Mouse (Mus musculus): ENCODE results near the gene Iqgap2.
A peak's percentile ranks its signal among the peaks of the same experiment; 100 is the strongest.

The Iqgap2 gene

DNA sequence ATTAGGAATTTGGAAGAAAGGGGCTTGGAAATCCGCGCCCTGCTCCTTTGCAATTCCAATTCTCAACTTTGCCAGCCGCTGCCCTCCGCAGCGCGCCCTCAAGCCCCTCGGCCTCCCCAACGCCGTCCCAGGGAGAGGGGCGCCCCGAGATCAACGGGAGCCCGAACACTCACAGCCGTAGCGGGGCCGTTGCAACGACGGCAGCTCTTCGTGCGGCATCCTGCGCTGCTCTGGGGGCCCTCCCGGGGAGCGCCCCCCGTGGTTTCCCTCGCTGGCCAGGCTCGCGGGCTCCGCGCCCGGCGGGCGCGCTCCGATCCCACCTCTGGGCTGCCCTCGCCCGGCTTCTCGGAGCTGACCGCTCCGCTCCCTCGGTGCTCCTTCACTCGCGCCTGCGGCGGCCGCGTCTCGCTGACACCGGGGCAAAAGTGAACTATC is at the start of gene Iqgap2:
TSS of gene Iqgap2 (minus strand) at position 432 of the 435 bp plus-strand sequence.
- no peak for DNase-seq (ENCODE audit: inconsistent age in 2 of 2, low spot score in 1 of 2)

DNA sequence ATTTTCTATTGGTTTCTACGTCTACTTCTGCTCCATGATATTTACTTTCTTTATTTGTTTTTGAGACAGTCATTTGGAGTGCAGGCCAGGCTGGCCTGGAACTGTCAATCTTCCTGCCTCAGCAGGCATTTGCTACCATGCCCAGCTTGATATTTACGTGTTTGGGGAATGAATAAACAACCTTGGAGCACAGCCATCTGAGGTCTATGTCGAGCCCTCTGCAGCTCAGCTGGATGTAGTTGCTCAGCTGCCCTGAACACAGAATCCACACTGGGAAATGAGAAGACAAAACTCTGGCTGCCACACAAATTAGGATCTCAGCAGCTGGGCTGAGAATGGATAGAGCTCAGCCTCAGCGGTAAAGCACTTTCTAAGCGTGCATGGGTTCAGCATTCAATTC is 49.1 kb upstream of the Iqgap2 start:
- DNase-seq (ENCODE audit: inconsistent age in 2 of 2, low spot score in 1 of 2): no peak

DNA sequence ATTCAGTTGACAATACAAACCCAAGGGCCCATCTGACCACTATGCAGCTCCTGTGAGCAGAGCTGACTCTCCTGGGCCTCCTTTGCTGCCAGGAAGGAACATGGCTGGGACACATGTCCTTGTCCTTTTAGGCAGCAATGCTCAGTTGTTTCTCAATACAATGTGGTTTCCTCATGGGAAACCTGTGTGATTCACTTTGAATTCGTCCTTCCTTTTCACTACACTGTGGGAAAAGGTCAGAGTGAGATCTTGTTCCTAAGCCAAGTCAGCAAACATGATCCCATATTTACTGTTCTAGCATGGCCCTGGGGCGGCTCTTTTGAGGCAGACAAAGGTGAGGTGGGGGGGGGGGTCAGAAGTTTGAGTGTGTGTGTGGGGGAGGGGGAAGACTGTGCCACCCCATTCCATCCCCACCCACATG is 32.5 kb upstream of the Iqgap2 start:
- peak; percentile 44 to 77 for DNase-seq (ENCODE audit: inconsistent age in 2 of 2, low spot score in 1 of 2)

DNA sequence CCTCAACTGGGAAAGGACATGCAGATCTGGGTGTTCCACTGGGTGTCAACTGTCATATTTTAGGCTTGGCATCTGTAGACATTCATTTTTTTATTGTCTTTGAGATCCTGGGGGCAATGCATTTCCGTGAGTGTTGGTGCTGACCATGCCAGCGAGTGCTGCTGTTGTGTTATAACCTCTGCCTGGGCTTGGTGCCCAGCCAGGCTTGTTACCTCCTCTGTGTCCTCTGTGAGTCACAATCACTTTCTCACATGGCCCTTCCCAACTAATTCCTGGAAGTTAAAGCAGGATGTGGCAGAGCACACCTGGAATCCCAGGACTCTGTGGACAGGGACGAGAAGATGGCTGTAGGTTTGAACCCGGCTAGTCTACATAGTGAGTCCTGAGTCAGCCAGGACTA is 30.9 kb upstream of the Iqgap2 start:
- peak; percentile 39 to 73 for DNase-seq (ENCODE audit: inconsistent age in 2 of 2, low spot score in 1 of 2)

DNA sequence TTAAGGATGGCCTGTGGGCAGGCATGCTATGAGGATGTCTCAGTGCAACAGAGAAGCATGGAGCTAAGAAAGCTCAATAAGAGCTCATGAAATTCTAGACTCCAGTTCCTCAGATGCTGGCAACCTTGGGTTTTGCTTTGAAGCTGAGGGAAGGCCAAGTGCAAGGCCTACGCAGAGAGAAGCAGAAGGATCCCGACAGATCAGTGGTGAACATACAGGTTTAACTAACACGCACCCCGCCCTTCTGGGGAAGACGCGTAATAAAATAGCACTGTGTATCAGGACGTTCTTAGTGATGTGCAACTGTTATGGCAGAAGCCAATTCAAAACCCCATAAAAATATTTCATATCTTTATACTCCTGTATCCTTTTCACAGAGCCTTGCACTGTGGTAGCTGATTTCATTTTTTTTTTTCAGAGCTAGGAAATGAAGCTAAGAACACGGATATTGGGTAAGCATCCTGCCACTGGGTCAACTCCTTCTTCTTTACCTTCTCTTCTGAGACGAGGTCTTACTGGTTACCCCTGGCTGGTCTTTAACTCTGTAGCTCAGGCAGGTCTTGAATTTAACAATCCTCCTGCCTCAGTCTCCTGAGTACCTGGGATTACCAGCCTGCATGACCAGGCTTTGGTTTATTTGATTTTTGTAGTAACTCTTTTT is 27.0 kb upstream of the Iqgap2 start:
- DNase-seq (ENCODE audit: inconsistent age in 2 of 2, low spot score in 1 of 2): peak in 1 of 2 experiments; percentile 69

DNA sequence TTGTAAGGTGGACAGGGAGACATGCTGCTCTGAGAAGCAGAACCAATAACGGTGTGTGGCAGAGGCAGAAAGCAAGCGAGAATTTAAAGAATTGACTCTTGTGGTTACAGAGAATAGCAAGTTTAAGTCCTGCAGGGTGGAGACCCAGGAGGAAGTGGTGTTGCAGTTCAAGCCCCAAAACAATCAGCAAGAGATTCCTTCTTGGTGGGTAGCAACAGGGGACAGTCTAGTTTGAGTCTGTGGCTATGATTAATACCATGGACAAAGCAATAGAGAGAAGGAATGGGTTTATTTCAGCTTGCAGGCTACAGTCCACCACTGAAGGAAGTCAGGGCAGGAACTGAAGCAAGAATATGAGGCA is 21.3 kb upstream of the Iqgap2 start:
- no peak for DNase-seq (ENCODE audit: inconsistent age in 2 of 2, low spot score in 1 of 2)

DNA sequence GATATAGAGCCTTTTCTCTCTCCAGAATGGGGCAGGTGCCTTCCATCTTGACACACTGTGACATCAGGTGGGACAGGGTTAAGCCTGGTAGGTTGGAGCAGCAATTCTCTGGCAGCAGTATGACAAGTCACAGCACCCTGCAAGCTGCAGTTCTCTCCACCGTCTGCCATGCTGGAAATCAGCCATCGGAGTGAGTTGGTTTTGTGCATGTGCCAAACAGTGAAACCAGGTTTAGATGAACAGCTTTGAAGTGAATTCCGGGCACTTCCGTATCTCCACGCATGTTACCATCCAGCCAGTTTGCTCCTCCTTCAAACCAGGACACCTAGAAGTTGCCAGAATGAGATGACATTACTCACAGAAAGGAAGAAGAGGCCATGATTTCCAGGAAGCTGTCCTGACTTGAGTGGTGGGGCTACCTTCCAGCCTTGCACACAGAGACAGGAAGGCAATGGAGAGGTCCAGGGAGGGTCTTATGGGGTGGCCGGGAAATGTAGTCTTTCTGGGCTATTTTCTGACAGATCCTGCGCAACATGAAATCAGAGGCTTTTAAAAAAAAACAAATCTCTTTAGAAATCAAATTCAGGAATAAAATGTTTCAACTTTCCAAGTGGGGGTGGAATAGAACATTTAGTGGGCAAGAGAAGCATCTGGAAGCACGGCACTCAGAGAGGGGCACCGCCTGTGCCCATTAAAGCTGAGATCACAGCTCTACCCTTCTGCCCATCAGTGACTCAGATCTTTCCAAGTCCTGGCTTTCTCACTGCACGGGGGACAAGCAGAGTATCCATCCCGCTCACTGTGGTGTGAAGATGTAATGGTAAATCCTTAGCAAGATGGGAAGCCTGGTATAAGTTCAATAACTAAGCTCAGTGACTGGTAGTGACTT is 20.7 kb upstream of the Iqgap2 start:
- DNase-seq (ENCODE audit: inconsistent age in 2 of 2, low spot score in 1 of 2): peak in 1 of 2 experiments; percentile 77

DNA sequence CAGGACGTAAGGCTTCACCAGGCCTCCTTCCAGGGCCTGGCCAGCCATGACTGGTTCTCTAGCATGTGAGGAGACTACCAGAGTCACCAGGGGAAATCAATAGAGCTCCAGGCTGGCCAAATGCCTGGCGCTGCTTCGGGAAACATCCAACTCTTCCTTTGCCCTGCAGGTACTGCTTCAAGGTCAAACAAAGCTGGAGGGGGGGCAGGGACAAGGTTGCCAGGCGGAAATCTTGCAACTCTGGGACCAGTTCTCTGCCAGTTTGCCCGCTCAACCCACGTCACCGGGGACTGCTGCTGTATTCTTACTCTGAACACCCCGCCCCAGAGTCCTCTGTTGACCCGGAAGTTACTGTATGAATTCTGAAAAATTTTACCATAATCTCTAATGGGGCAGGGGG is 18.5 kb upstream of the Iqgap2 start:
- no peak for DNase-seq (ENCODE audit: inconsistent age in 2 of 2, low spot score in 1 of 2)

DNA sequence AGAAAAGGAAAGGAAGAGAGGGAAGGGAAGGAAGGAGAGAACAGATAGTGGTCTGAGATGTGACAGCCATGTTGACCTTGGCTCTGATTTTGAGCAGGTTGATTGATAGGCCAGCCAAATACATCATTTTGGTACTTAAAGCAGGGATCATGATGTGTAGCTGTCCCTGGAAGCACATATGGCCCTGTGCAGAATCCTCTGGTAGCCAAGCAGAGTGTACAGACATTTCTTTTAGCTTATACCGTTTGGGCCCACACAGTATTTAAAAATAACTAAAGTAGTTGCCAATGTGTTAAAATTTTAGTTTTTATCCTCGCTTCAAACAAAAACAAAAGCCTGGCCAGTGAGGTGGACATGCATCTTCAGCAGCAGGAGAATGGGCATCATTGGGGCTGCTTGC is 17.5 kb upstream of the Iqgap2 start:
- DNase-seq (ENCODE audit: inconsistent age in 2 of 2, low spot score in 1 of 2): no peak

DNA sequence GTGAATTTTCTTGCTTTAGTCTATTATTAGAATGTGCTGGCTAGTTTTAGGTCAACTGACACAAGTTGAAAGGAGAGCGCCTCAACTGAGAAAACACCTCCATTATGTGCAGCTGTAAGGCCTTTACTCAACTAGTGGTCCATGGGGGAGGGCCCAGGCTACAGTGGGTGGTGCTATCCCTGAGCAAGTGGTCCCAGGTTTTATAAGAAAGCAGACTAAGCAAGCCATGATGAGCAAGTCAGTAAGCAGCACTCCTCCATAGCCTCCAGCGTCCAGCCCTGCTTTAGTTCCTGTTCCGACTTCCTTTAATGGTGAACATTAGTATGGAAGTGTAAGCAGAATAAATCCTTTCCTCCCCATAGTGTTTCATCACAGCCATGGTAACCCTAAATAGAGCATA is 11.0 kb upstream of the Iqgap2 start:
- no peak for DNase-seq (ENCODE audit: inconsistent age in 2 of 2, low spot score in 1 of 2)

DNA sequence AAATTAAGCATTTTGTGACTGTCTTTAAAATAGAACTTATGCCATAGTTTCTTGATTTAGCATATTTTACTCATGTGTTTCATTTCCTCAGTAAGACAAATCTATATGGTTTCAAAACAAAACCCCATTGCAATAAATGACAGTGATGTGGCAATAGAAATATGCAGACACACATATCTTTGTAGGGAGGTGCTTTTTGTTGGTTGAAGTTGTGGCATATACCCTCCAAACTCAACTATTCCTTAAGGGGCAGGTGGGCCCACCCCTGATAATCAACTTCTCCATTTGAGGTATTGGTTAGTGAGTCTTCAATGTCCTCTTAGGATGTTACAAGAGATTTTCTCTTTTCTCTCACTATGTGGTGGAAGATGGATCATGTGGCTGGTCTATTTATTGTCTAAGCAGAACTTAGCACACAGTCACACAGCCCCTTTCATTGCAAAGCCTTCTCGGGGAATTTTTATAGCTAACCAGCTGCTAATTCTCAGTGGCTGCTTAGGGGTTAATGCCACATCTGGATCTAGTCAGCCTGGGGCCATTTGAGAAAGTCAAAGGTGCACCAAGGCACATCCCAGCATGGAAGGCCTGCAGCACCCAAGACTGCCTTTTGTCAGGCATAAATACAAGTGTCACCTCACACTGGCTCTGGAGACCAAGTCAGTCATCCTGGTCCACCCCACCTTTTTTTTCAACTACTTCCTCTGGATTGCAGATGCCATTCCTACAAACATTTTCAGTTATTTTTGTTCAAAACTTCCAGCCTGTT is 8.3 kb upstream of the Iqgap2 start:
- DNase-seq (ENCODE audit: inconsistent age in 2 of 2, low spot score in 1 of 2): no peak

DNA sequence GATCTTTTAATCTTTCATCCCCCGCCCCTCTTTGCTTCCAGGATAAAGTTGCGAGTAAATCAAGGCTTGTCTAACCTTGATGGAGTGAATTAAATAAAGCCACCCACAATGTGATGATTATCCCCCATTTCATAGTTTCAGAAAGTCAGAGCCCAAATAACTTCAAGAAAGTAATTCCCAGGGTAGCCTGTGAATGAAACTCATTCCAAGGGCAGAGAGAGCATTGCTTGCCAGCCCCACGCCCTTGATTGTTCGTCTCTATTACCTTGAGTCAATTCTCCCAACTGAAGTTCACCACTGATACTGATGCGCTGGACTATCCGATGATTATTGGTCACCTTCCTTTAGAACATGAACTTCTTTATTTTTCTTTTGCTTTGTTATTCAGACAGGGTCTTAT is 4.8 kb upstream of the Iqgap2 start:
- peak in 1 of 2 experiments; percentile 81 for DNase-seq (ENCODE audit: inconsistent age in 2 of 2, low spot score in 1 of 2)

DNA sequence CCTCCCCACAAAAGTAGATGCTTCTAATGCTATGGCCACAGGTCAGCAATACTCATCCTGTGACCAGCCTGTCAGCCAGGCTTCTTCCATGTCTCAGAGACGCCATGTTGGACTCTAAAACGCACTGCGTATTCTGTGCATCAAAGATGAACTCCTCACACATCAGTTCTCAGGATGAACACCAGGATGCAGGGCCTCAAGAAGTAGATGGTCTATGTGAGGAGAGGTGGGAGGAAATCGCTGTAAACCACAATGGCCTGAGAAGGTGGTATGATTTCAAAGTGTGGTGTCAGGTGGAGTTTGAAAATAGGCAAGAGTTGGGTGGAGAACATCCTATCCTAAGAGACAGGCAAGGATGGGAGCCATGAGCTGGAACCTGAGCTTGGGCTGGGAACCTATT is 1.4 kb upstream of the Iqgap2 start:
- no peak for DNase-seq (ENCODE audit: inconsistent age in 2 of 2, low spot score in 1 of 2)

DNA sequence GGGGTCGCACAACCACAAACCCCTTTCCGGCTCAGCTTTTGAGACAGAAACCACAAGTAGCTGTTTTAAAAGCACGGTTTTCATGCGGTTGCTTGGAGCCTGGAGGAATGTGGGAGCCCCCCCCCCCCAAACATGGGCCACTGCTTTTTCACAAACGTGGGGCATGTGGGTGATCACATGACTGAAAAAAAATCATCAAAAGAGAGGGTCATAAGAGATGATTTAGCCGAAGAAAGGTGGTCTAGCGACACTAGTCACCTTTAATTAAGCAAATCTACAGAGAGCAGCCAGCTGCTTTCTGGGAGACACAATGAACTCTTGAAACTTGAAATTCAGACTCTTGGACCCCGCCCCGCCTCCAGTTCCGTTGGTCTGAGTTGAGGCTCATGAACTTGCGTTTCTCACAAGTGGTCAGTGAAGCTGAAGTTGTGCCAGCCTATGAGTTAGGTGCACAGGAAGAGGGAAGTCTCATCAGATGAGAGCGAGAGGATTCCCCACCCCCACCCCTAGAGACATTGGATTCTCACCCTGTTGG is 956 bp upstream of the Iqgap2 start:
- peak in 1 of 2 experiments; percentile 72 for DNase-seq (ENCODE audit: inconsistent age in 2 of 2, low spot score in 1 of 2)

DNA sequence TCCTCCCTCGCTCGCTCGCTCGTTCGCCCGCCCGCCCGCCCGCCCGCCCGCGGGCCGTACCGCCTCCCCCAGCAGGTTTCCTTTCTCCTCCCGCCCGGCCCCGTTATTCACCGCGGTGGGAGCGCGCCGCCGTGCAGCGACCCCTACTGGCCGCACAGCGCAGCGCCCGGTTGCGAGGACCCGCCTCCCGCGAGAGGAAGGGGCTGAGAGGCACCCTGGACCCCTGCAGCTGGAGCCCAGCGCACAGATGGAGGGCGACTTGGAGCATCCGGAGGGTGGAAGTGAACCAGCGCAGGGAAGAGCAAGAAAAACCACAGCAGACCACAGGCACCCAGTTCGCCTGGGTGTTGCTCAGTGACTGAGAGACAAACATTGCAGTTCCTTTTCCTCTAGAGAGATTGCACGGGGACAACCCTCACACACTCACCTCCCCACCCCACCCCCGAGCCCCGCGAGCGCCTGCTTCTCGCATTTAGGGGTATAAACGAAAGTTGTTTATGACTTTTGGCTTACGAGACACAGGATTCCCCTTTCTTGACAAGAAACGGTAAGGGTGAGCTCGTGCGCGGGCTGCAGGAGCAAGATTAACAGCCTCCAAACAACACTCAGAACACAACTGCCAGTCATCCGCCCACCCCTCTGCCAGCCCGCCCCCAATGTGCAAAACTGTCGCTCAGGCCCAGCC is 346 bp upstream of the Iqgap2 start:
- peak; percentile 88 to 96 for DNase-seq (ENCODE audit: inconsistent age in 2 of 2, low spot score in 1 of 2)

DNA sequence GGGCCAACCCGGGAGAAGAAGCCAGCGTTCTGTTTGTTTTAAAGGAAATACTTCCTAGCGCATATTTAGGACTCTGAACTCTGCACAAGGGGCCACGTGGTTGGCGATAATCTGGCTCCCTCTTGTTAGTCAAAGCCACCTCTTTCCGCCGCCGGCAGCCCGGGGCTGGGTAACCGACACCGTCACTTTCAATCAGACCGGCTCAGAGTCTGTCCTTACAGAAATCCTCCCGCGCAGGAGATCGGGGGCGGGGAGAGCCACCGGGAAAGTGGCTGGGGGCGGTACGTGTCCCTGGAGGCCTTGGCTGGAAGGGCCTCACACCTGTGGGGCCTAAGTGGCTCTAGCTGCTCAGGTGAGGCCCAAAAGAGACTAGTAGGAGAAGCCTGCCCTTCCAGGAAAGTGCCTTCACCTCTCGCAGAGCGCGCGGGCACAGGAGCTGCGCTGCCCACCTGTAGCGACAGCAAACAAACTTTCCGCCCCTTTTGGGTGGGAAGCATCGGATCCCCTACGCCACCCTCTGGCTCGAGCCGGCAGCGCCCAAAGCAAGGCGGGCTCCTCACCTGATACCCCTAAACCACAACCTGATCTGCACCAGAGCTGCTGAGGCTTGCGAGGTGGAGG is 761 bp downstream of the Iqgap2 start:
- DNase-seq (ENCODE audit: inconsistent age in 2 of 2, low spot score in 1 of 2): peak; percentile 83 to 92

DNA sequence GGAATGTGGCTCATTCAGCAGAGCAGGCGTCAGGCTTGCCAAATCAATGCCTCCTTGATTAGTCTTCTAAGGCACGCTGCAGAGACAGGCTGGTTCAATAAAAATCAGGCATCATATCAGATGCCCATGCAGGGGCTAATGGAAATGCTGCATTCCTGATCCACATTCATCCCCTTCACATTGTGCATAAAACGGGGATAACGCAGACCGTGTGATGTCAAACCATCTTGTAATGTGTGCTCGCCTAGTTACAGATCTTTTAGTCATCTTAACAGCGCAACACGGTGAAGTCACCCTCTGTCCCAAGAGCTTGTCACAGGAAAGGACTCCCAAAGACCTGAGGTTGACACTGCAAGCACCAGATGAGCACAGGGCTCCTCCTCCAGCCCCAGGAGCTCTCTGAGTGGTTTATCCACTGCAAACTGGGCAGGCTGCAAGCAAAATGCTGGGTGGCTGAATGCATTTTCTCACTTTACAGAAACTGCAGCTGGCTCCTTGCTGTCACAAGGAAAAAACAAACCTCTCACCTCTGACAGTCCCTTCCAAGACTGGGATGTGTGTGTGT is 1.7 kb downstream of the Iqgap2 start:
- DNase-seq (ENCODE audit: inconsistent age in 2 of 2, low spot score in 1 of 2): peak; percentile 84 to 91

DNA sequence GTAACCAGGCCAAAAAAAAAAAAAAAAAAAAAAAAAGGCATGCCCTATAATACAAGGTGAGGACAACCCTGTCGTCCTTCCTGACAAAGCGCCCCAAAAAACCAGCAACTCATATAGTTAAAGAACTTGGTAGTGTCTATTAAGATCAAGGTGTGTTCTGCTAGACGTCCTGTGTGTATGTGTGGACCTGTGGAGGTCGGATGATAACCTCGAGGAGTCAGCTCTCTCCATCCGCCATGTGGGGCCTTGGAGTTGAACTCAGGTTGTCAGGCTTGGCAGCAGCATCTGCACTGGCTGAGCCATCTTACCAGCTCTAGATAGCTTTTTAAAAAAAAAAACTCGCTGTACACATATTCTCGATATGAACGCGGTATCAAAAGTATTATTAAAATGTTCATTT is 2.4 kb downstream of the Iqgap2 start:
- DNase-seq (ENCODE audit: inconsistent age in 2 of 2, low spot score in 1 of 2): no peak

DNA sequence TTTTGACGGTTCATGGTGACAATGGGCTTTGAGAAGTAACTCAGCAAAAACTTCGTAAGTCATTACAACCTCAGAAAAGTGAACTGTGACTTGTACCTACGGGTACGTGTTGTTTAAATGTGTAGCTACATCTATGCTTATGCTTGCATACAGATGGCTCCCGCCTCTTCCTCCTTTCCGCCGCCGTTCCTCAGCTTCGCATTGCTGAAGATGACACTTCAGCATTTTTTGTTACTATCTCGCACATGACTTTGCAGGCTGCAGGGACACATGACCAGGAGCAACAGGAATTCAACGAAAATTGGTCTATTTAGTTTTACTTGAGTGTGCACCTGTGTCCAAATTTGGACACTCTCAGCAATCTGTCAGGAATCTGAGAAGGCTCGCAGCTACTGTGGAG is 3.1 kb downstream of the Iqgap2 start:
- no peak for DNase-seq (ENCODE audit: inconsistent age in 2 of 2, low spot score in 1 of 2)

DNA sequence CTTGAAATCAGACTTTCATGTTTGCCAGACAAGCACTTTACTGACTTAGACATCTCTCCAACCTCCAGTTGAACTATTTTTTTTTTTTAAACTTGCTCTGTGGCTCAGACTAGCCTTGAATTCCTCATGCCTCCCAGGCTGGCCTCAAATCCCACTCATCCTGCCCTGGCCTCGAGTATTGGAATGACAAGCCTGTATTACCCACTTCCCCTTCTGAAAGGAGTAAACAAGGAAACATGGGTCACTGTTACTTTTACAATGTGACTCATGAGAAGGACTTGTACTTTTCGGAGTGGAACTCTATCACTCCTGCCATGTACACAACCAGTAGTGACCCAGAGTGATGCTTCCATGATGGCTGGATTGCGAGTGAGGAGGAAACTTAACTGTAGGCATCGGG is 3.6 kb downstream of the Iqgap2 start:
- DNase-seq (ENCODE audit: inconsistent age in 2 of 2, low spot score in 1 of 2): peak; percentile 48 to 69

Data from adrenal gland, adult (tissue).